Mouse (Mus musculus): ENCODE data around the gene Tectb. TPM values are rescaled to one million over a fixed set of nuclear protein-coding genes. Genes with fewer than 3 reads are reported as not detected.
"Not testable (repeated sequence)": the region's sequence is repeated elsewhere in the genome, so short reads cannot be mapped to it uniquely, and the experiment has no call there.

Gene Tectb
- total RNA-seq (2014; fragmentation: Nextera tagmentation), result not detected in 2 replicates
- total RNA-seq (2017), result not detected in 2 replicates

DNA sequence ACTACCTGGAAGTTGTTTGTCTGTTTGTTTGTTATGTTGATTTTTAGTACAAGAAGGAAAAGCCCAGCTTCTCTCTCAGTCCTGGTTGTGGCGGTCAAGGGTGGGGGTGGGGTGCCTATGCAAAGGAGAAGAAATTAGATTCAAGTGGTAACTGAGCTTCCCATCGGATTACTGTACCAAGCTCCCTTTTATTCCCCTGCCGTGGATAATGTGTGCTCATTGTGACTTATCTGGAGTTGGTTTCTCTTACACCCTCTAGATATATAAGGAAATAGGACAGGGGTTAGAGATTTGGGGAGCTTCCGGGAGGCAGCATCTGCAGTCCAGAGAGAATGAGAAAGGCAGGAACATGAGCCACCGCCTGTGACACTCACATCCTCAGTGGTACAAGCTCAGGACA is at the start of gene Tectb:
Gene Tectb (plus strand): TSS at position 301 of the 400 bp plus-strand sequence.
- no peak for ATAC-seq (replicated peaks; ENCODE audit: low FRiP score, low TSS enrichment, poor library complexity, severe bottlenecking)

DNA sequence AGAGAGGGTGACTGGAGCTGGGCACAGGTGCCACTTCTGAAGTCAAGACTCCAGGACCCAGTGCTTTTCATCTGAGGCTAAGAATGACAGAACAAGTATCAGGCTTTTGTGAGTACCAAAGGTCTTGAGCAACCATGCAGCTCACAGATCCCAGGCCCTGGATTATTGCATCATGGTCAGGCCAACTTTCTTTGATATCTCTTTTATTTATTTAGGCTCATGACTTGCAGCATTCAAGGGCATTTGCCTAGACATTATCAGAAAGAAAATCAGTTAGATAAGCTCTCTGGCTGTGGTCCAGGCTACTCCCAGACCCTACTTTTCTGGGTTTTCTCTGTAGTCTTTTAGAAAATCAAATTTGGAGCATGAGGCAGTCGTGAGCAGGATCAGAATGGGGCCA is 48.8 kb upstream of the Tectb start:
- no peak for ATAC-seq (replicated peaks; ENCODE audit: low FRiP score, low TSS enrichment, poor library complexity, severe bottlenecking)

GRCm38 (mm10) chr19:55132476-55132875 is 48.1 kb upstream of the Tectb start:
- ATAC-seq (replicated peaks; ENCODE audit: low FRiP score, low TSS enrichment, poor library complexity, severe bottlenecking), result no peak

DNA sequence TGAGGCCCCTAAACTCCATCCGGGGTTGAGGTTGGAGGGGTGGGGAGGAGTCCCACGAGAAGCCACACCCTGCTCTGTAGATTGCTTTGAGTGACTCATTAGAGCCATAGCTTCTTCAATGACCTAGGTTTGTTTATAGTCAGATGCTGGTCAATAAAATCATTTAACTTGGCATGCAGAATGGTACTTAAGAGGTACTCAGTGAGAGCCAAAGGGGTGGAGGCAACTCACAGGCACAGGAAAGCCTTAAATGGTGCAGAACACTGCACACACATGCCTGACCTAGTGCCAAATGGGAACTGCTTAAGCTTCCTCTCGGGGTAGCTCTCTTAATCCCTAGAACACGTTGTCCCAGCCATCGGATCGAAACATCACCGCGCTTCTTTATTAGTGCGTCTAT is 46.0 kb upstream of the Tectb start:
- no peak for ATAC-seq (replicated peaks; ENCODE audit: low FRiP score, low TSS enrichment, poor library complexity, severe bottlenecking)

- no peak for ATAC-seq (replicated peaks; ENCODE audit: low FRiP score, low TSS enrichment, poor library complexity, severe bottlenecking)
These were observed 44.6 kb upstream of the Tectb start for GRCm38 (mm10) chr19:55135918-55136317.

DNA sequence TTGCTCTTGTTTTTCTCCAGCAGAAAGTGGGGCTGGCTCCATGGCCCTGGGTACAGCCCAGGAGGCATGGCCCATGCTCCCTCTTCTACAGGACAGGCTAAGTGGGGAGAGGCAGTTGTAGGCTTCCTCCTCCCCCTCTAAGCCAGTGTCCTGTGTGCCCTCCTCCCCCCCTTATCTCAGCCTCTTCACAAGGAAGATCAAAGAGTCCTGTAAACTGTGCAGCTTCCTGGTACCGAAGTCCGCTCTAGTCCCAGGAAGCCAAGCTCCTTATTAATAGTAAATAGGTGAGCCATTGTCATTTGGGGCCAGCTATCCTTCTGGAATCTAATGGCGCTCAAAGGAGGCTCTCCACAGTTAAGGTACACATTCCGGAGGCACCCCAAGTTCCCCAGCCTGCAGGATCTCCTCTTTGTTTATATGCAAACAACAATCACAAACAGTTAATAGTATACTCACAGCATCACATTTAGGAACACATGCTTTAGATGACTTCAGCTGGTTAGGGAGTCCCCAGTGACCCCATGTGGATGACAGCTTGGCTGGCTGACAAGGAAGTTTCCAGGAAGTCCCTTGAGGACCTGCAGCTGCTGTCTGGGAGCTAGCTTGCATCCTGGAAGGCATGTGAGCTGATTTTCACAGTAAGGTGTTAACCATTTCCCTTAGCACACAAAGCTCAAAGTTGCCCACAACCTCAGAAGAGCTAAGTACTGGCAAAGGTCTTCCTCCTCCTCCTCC is 43.7 kb upstream of the Tectb start:
- no peak for ATAC-seq (replicated peaks; ENCODE audit: low FRiP score, low TSS enrichment, poor library complexity, severe bottlenecking)

- ATAC-seq (replicated peaks; ENCODE audit: low FRiP score, low TSS enrichment, poor library complexity, severe bottlenecking), result no peak
These were observed 42.6 kb upstream of the Tectb start for GRCm38 (mm10) chr19:55137884-55138283.

DNA sequence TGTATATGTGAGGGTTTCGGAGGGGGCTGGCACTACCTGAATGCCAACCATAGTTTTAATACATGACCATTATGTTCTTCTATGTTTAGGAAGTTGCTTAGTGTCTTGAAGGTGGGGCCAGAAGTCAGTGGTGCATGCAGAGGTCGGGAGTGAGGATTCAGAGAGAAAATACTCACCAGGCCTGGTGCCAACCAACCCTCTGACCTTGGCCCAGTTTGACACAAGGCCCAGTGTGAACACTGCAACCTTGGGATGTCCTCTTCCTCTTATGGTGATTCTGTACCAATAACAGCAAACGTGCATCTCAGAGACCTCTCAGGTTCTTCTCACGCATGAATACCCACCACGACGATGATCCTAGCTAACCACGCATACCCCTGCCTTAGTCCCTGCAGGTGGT is 42.0 kb upstream of the Tectb start:
- ATAC-seq (replicated peaks; ENCODE audit: low FRiP score, low TSS enrichment, poor library complexity, severe bottlenecking), result no peak

DNA sequence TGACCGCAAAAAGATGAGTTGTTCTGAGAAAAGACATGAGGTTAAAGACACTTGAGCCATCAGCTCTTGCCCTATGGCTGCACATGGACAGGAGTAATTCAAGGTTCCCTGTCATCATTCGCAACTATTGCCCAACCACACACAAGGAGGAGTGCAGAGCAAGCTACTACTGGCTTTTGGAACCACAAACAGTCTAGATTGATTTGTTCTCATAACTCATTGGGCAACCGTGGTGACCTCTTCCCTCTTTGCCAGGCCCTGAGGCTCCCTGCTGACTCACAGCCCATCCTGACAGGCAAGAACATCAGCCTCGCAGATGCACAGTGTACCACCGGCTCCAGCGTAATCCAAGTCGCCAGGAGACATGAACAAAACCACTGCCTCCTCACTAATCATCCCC is 41.2 kb upstream of the Tectb start:
- ATAC-seq (replicated peaks; ENCODE audit: low FRiP score, low TSS enrichment, poor library complexity, severe bottlenecking), result no peak

DNA sequence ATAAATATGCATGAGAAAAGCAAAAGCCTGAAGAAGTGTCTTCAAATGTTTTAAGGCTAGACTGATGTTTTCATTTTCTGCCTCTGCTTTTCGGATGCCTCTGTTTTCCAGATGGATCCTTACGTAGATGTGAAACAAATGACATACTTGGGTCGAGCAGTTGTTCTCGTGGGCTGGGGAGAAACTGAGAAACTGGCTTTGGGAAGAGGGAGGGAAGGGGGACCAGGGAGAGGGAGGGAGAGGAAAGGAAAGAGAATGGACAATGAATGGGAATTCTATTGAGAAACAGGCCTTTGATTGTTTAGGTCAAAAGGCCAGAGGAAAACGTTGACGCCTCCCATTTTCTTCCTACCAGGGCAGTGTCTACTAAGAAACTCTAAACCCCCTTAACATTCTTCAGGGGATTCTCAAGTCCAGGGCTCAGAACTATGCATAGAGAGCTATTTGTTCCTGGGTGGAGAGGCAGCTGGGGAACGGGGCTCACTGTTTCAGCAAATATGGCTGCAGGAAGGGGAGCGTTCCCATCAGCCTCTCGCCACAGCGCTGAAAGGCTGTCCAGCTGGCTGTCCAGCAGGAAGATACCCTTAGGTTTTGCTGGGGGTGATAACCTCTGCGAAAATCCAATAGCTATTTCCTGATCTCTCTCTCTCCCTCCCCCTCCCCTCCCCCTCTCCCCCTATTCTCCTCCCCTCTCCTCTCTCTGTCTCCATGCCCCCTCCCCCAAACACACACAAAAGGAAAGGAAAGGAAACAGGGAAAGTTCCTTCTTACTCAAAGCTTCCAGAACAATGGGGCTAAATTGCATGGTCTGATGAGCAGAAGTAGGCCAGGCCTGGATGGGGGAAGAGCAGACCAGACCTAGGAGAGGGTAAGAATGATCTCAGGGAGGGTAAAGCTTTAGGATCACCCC is 36.9 kb upstream of the Tectb start:
- no peak for ATAC-seq (replicated peaks; ENCODE audit: low FRiP score, low TSS enrichment, poor library complexity, severe bottlenecking)

DNA sequence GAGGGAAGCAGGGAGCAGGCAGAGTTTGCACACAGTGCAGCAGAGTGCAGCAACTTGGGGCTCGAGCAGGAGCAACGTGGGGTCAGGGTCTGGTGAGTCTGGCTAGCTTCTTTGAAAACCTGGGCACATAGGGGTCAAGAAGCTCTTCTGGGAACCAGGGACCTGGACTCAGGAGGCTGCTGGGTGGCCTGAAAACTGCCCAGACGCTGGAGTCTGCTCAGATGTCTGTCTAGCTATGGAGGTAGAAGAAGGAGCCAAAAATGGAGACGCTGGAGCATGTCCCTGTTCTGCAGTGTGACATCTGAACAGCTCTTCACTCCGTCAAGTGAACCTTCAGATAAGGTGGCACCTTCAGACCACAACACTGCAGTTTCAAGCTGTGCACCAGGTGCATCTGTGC is 35.8 kb upstream of the Tectb start:
- ATAC-seq (replicated peaks; ENCODE audit: low FRiP score, low TSS enrichment, poor library complexity, severe bottlenecking), result no peak

GRCm38 (mm10) chr19:55145136-55145535 is 35.4 kb upstream of the Tectb start:
- no peak for ATAC-seq (replicated peaks; ENCODE audit: low FRiP score, low TSS enrichment, poor library complexity, severe bottlenecking)

- no peak for ATAC-seq (replicated peaks; ENCODE audit: low FRiP score, low TSS enrichment, poor library complexity, severe bottlenecking)
These were observed 33.0 kb upstream of the Tectb start for GRCm38 (mm10) chr19:55147568-55147967.

- ATAC-seq (replicated peaks; ENCODE audit: low FRiP score, low TSS enrichment, poor library complexity, severe bottlenecking), result no peak
These were observed 32.4 kb upstream of the Tectb start for GRCm38 (mm10) chr19:55148109-55148508.

GRCm38 (mm10) chr19:55149646-55150045 is 30.9 kb upstream of the Tectb start:
- ATAC-seq (replicated peaks; ENCODE audit: low FRiP score, low TSS enrichment, poor library complexity, severe bottlenecking), result no peak

- not testable (repeated sequence) for ATAC-seq (replicated peaks; ENCODE audit: low FRiP score, low TSS enrichment, poor library complexity, severe bottlenecking)
These were observed 28.3 kb upstream of the Tectb start for GRCm38 (mm10) chr19:55152274-55152673.

- ATAC-seq (replicated peaks; ENCODE audit: low FRiP score, low TSS enrichment, poor library complexity, severe bottlenecking), result no peak
These were observed 27.6 kb upstream of the Tectb start for GRCm38 (mm10) chr19:55152983-55153382.

GRCm38 (mm10) chr19:55157029-55157428 is 23.5 kb upstream of the Tectb start:
- no peak for ATAC-seq (replicated peaks; ENCODE audit: low FRiP score, low TSS enrichment, poor library complexity, severe bottlenecking)

- no peak for ATAC-seq (replicated peaks; ENCODE audit: low FRiP score, low TSS enrichment, poor library complexity, severe bottlenecking)
These were observed 21.9 kb upstream of the Tectb start for GRCm38 (mm10) chr19:55158606-55159005.

DNA sequence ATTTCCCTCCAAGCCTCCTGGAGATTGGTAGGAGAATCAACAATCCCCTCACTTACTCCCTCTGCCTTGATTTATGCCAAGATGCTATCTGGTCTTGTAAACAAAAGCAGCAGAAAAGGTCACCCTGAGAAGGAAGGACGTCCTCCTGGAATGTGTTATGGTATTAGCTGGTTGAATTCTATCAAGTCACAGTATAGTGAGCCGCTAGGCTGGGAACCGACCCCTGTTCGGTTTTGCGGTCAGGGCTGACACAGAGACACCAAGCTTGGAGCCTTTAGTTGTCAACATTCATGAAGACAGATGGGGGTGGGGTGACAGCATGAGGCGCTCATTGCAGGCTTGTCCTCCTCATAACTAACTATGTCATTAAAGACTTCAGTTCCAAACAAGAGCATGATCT is 20.7 kb upstream of the Tectb start:
- ATAC-seq (replicated peaks; ENCODE audit: low FRiP score, low TSS enrichment, poor library complexity, severe bottlenecking), result no peak

DNA sequence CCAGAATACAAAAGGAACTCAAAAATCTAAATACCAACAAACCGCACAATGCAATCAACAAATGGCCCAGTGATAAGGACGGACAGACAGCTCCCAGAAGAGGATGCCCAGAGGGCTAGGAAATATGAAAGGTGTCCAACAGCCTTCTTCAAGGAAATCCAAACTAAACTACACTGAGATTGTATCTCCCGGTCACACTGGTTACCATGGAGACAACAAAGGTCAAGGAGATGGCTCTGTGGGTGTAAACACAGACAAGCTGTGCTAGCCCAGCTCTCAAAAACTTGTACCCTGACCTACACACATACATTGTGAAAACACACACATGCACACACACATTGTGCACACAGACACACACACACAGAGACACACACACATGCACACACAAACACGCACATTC is 18.3 kb upstream of the Tectb start:
- ATAC-seq (replicated peaks; ENCODE audit: low FRiP score, low TSS enrichment, poor library complexity, severe bottlenecking), result no peak

All from megakaryocyte-erythroid progenitor cell, adult 5-6 weeks (primary cell).